Mouse (Mus musculus): ENCODE measurements around the gene Cct8.
A peak's percentile ranks its signal among the peaks of the same experiment; 100 is the strongest.

The Cct8 gene

DNA sequence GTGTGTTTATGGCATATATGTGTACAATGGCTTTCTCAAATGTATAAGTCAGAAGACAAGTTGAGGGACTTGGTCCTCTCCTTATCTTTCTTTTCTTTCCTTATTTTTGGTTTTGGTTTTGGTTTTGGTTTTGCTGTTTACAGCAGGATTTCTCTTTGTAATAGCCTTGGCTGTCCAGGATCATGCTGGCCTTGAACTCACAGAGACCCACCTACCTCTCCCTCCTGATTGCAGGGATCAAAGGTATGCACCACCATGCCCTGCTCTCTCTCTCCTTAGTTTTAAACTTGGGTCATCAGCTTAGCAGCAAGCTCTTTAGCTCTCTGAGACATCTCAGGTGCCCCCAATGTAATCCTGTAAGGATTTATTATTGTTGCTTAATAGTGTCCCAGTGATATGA is 50.6 kb downstream of the Cct8 start:
- no peak for DNase-seq (ENCODE audit: low spot score in 2 of 2)

DNA sequence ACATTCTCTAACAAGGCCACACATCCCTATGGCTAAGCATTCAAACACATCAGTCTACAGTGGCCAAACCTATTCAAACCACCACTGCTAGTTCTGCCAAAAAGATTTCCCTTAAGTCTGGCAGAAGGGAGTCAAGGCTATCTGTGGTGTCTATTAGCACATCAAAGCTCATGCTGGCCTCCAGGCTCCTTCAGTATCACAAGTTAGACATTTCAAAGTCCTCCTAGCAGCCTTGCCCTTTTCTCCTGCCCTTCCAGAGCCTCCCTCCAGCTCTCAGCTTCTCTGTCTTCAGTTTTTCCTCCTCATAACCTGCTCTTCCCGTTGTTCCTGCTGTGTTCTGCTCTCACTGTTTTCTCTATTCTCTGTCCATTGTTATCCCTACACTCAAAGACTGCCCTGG is 51.6 kb downstream of the Cct8 start:
- no peak for DNase-seq (ENCODE audit: low spot score in 2 of 2)

DNA sequence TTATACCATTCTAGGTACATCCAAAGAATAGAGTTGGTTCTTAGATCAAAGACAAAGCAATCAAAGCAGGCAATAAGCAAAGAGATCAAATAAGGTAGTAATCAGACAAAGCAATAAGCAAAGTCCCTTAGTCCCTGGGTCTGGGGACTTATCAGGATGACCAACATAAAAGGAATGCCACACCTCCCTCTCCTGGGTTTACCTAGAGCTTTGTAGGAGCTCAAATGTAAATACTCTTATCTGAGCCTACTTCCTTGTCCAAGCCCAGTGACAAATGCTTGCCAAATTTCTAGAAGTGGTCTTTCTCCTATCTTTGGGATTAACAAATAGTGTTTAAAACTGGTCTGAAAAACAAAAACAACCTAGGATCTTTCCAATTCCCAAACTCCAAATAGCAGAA is 52.4 kb downstream of the Cct8 start:
- no peak for DNase-seq (ENCODE audit: low spot score in 2 of 2)

DNA sequence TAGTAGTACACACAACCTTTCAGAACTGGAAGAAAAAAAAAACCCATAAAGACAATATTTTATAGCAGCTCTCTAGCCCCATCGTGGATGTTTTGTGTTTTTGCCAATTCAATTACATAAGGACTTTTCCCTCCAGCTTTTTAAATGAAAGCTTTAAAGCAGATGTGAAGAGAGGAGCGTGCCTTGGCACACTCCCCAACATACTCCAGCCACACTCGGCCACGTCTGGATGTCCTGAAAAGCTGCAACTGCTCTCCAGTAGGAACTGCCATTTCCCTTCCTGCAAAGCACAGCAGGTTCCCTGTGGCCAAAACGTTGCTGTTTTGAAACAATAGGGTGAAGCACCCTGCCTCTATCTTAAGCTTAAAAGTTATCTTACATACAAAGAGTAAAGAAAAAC is 53.4 kb downstream of the Cct8 start:
- DNase-seq (ENCODE audit: low spot score in 2 of 2): no peak

DNA sequence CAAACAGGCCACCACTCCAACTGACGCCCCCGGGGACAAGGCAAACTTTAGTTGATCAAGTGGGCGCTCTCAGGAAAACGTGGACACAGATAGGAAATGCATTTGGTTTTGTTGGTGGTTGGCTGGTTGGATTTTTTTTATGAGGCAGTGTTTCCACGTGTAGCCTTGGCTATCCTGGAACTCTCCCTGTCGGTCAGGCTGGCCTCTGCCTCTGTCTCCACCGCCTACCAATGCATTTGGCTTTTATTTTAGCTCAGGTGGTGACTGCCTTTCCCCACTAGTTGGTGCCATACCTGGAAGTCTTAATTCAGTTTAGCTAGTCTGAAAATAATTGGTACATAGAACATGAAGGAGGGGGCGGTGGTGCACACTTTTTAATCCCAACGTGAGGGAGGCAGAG is 54.6 kb downstream of the Cct8 start:
- no peak for DNase-seq (ENCODE audit: low spot score in 2 of 2)

DNA sequence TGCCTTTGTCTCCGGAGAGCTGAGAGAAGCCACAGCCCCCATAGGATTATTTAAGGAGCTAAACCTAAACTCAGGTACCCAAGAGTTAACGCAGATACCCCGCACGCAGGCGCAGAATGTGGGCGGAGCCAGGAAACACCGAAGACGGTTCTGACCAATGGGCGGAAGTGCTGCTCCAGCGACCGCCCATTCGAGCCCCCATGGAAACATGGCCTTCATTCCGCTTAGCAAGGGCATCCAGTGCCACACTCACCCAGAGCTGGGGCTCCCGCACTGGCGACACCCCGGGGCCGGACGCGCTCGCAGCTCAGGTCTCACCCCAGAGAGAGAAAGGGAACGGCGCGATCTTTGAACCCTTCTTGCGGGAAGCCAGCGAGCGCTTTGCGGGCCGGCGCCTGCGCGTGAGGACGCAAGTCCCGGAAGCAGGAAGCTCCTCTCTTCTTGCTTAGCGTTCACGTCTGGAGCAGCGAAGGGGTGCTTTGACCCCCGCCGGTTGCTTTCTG is 55.4 kb downstream of the Cct8 start, which contains the start of gene Rwdd2b:
Gene Rwdd2b (minus strand): TSS at position 390 of the 503 bp plus-strand sequence.
- peak; percentile 92 to 93 for DNase-seq (ENCODE audit: low spot score in 2 of 2)

DNA sequence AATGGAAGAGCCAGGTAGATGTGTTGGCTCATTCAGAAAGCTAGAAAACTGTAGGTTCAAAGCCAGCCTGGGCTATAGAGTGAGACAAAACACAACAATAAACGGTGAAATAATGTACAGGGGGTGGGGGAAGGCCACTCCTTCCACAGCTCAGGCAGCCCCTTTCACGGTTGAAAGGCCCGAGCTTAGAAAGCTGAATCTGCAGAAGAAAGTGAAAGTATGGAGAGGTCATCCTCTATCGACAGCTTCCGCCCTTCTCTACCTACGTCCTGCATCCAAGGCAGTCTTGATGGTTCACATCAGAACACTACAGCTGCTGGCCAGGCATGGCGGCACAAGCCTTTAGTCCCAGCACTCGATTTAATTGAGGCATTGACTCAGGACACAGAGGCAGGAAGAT is 57.0 kb downstream of the Cct8 start:
- no peak for DNase-seq (ENCODE audit: low spot score in 2 of 2)

DNA sequence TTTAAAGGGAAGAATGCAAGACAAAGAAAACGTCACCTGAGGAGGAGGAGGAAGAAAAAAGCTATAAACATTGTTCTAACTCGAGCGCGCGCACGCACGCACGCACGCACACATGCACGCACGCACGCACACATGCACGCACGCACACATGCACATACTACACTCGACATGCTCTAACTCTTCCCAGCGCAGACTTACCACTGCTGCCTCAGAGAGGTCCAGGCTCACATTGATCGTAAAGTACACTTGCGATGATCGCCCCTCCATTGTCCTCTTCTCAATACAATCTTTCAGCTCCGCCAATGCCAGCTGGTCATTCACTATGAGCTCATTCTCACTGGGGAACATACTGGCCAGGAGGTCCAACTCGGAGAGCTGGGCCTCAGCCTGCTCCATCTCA is 58.6 kb downstream of the Cct8 start:
- no peak for DNase-seq (ENCODE audit: low spot score in 2 of 2)

DNA sequence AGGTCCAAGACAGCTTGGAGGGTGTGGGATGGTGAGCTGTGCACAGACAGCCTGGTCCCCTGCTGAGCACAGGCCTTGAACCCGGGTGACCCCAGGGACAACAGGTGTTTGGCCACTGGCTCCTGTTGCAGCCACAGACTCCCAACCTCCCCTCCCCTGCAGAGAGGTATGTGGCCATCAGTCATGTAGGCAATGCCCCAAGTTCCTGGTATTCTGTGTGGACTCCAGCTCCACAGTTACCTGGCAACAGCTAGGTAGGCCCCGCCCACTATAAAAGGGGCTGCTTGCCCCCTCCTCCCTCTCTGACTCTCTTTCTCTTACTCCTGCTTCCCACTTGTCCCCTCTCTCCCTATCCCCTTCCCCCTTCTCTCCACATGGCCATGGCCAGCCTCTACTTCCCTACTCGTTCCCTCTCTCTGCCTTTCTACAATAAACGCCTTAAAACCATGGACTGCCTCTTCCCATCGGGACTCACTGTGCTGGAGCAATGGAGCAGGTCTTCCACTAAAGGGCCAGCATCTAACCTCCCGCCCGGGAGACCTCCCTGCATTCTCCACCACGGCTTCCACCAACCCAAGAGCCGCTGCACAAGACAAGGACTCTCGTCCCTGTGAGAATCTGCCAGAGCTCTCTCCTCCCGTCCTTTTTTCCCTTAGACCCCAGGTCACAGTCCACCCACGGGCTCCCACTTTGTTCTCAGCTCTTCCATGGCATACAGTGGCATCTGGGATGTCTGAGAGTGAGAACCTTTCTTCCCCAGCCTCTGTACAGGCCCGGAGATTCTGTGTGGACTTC is 60.1 kb downstream of the Cct8 start:
- DNase-seq (ENCODE audit: low spot score in 2 of 2): no peak

DNA sequence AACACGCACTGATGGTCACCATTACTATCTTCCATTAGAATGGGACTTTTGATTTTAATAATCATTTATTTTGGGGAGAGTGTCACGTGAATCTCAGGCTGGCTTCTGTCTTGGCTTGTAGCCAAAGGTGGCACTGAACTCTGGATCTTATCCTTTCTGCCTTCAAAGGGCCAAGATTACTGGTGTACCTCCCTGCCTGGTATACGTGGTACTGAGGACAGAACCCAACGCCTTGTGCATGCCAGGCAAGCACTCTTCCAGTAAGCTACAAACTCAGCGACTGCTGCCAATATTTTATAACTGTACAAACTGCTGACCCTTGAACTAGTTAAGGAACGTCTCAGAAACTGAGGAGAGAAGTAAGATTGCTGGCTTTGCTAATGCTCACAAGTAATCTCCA is 60.7 kb downstream of the Cct8 start:
- no peak for DNase-seq (ENCODE audit: low spot score in 2 of 2)

DNA sequence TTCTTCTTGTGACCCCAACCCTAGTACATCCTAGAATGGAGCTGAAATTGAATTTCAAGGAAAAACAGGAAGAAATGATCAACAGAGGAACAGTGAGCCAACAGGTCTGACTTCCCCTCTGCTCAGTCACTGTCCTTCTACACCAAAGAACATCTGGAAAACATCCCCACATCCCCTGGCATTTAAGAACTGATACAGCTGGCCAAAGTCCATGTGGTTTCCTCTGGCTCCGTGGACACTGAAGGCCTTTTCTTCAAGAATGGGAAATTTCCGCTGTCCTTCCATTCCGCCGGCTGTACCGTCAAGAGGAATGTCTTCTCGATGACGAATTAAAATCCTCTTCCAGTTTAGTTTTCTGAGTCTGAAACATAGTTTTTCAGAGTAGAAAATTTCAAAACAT is 61.4 kb downstream of the Cct8 start:
- no peak for DNase-seq (ENCODE audit: low spot score in 2 of 2)
